Mouse (Mus musculus) G1E (cell line): ENCODE measurements around the gene Cftr. TPM values are rescaled to one million over a fixed set of nuclear protein-coding genes. Genes with fewer than 3 reads are reported as not detected.

Experiments
- ATAC-seq: 2 replicates; pipeline ENCODE4 v1.8.0; 2016; ENCODE audit warnings: mild to moderate bottlenecking; ENCODE audit not compliant: insufficient number of reproducible peaks, poor library complexity, low FRiP score, severe bottlenecking; ENCODE audit errors: extremely low read depth
- DNase-seq: peaks from one replicate; pipeline ENCODE4 v3.0.0; 2012; ENCODE audit warnings: low spot score
- H3K27me3 ChIP-seq: 2 replicates; pipeline ENCODE4 v1.6.1; 2012; ENCODE audit warnings: mild to moderate bottlenecking, low read length, inconsistent platforms; ENCODE audit not compliant: insufficient read depth
- H3K36me3 ChIP-seq: replicated peaks from 2 replicates; pipeline ENCODE3; 2012; ENCODE audit warnings: mild to moderate bottlenecking, inconsistent platforms
- H3K4me1 ChIP-seq: 2 replicates; pipeline ENCODE4 v1.6.1; 2012; ENCODE audit warnings: low read depth, low read length, inconsistent platforms, mixed read lengths; ENCODE audit not compliant: insufficient read depth
- H3K4me3 ChIP-seq: 2 replicates; pipeline ENCODE4 v1.5.1; 2012; ENCODE audit warnings: low read depth, mild to moderate bottlenecking, inconsistent platforms, low read length, moderate library complexity, mixed read lengths
- H3K9me3 ChIP-seq: replicated peaks from 2 replicates; pipeline ENCODE4 v1.6.1; 2012; ENCODE audit warnings: inconsistent platforms
- CTCF ChIP-seq: IDR thresholded peaks from 2 replicates; pipeline ENCODE4 v1.5.1; 2012; ENCODE audit warnings: low read depth, low read length, inconsistent platforms, mixed read lengths
- GATA1 ChIP-seq: IDR thresholded peaks from 2 replicates; pipeline ENCODE4 v1.6.1; 2012; ENCODE audit warnings: borderline replicate concordance, low read length, inconsistent platforms, mixed read lengths
- GATA2 ChIP-seq: IDR thresholded peaks from 2 replicates; pipeline ENCODE4 v1.6.1; 2012; ENCODE audit warnings: low read depth, low read length, inconsistent platforms, borderline replicate concordance
- POLR2AphosphoS5 ChIP-seq: IDR thresholded peaks from 2 replicates; pipeline ENCODE4 v1.6.1; 2012; ENCODE audit warnings: low read depth, low read length, inconsistent platforms; ENCODE audit not compliant: insufficient replicate concordance
- TAL1 ChIP-seq: conservative IDR thresholded peaks from 2 replicates; pipeline ENCODE4 v1.6.1; 2012; ENCODE audit warnings: low read depth, low read length, inconsistent platforms, mixed read lengths
- polyA plus RNA-seq: library from polyadenylated mRNA; stranded (reverse); fragments of >175 nt; gene quantifications from 2 replicates; pipeline ENCODE4 v1.2.3, GENCODE M21; 2012
- total RNA-seq, 2 experiments: library from RNA; stranded (forward) in 1 of 2; stranded (reverse) in 1 of 2; fragments of 200-1000 nt in 1 of 2; fragments of >200 nt in 1 of 2; fragmentation: Nextera tagmentation in 1 of 2; gene quantifications; 2 replicates each; pipeline ENCODE4 v1.2.3; 2014 to 2017

The Cftr gene
- total and polyA plus RNA-seq, 3 experiments: 0.98 TPM; not detected in 2

- no peak for TF ChIP-seq CTCF
- TF ChIP-seq TAL1: no peak
- TF ChIP-seq GATA1: no peak
- no peak for TF ChIP-seq POLR2AphosphoS5
- TF ChIP-seq GATA2: no peak
- H3K27me3 ChIP-seq: no peaks in the 10 kb centered on the region
- no peaks in the 10 kb centered on the region for H3K4me1 ChIP-seq
- no peaks in the 10 kb centered on the region for H3K36me3 ChIP-seq
- ATAC-seq (no peak), DNase-seq (no peak)
- H3K9me3 ChIP-seq: no peaks in the 10 kb centered on the region
- no peak overlapping the region for H3K4me3 ChIP-seq
Observed at GRCm38 (mm10) chr6:18344272-18344671, 173.8 kb downstream of the Cftr start.

- Histone ChIP-seq H3K27me3 (no peaks in the 10 kb centered on the region), H3K4me3 (no peak overlapping the region), H3K36me3 (no peaks in the 10 kb centered on the region), H3K9me3 (no peaks in the 10 kb centered on the region), H3K4me1 (no peaks in the 10 kb centered on the region)
- DNase-seq (no peak), ATAC-seq (no peak)
- TF ChIP-seq TAL1 (no peak), GATA1 (no peak), POLR2AphosphoS5 (no peak), CTCF (no peak), GATA2 (no peak)
Observed at GRCm38 (mm10) chr6:18349153-18349858, 178.8 kb downstream of the Cftr start.

GRCm38 (mm10) chr6:18360154-18360553 lies 189.7 kb downstream of the Cftr start:
- ATAC-seq (no peak), DNase-seq (no peak)
- TF ChIP-seq CTCF: no peak
- no peak for TF ChIP-seq TAL1
- TF ChIP-seq GATA2: no peak
- TF ChIP-seq POLR2AphosphoS5: no peak
- TF ChIP-seq GATA1: no peak
- no peaks in the 10 kb centered on the region for H3K27me3 ChIP-seq
- H3K9me3 ChIP-seq: no peaks in the 10 kb centered on the region
- H3K4me1 ChIP-seq: no peaks in the 10 kb centered on the region
- H3K36me3 ChIP-seq: no peaks in the 10 kb centered on the region
- H3K4me3 ChIP-seq: no peak overlapping the region

GRCm38 (mm10) chr6:18360955-18361354 lies 190.5 kb downstream of the Cftr start:
- no peaks in the 10 kb centered on the region for H3K27me3 ChIP-seq
- no peak for DNase-seq
- H3K4me3 ChIP-seq: no peak overlapping the region
- H3K36me3 ChIP-seq: no peaks in the 10 kb centered on the region
- ATAC-seq: no peak
- no peaks in the 10 kb centered on the region for H3K4me1 ChIP-seq
- TF ChIP-seq TAL1: no peak
- TF ChIP-seq POLR2AphosphoS5: no peak
- TF ChIP-seq GATA1: no peak
- TF ChIP-seq CTCF: no peak
- TF ChIP-seq GATA2: no peak
- no peaks in the 10 kb centered on the region for H3K9me3 ChIP-seq

- Histone ChIP-seq H3K9me3 (no peaks in the 10 kb centered on the region), H3K4me3 (no peak overlapping the region), H3K4me1 (no peaks in the 10 kb centered on the region), H3K36me3 (no peaks in the 10 kb centered on the region), H3K27me3 (no peaks in the 10 kb centered on the region)
- TF ChIP-seq CTCF (no peak), TAL1 (no peak), GATA1 (no peak), GATA2 (no peak), POLR2AphosphoS5 (no peak)
- ATAC-seq: no peak
- DNase-seq: no peak
Observed at GRCm38 (mm10) chr6:18362232-18362631, 191.7 kb downstream of the Cftr start.

- TF ChIP-seq GATA2 (no peak), CTCF (no peak), POLR2AphosphoS5 (no peak), GATA1 (no peak), TAL1 (no peak)
- Histone ChIP-seq H3K27me3 (no peaks in the 10 kb centered on the region), H3K9me3 (no peaks in the 10 kb centered on the region), H3K36me3 (no peaks in the 10 kb centered on the region), H3K4me3 (no peak overlapping the region), H3K4me1 (no peaks in the 10 kb centered on the region)
- DNase-seq: no peak
- no peak for ATAC-seq
Observed at GRCm38 (mm10) chr6:18369054-18369453, 198.6 kb downstream of the Cftr start.
